Mouse (Mus musculus) thymus, adult 2 months (tissue): ENCODE results near the gene 9930021J03Rik. TPM values are rescaled to one million over a fixed set of nuclear protein-coding genes. Genes with fewer than 3 reads are reported as not detected.

Experiments
- DNase-seq: peaks from one replicate; pipeline ENCODE4 v3.0.0; 2021
- H3K27ac ChIP-seq: fragments of 200-500 bp; 2 replicates; pipeline ENCODE4 v1.5.1; 2012; ENCODE audit warnings: low read length, control low read depth; ENCODE audit not compliant: control insufficient read depth, insufficient read depth
- H3K27me3 ChIP-seq: fragments of 200-500 bp; 2 replicates; pipeline ENCODE4 v1.6.1; 2012; ENCODE audit warnings: mild to moderate bottlenecking, low read length, moderate library complexity, mixed read lengths; ENCODE audit not compliant: control insufficient read depth, insufficient read depth
- H3K36me3 ChIP-seq: fragments of 200-500 bp; 2 replicates; pipeline ENCODE4 v1.6.1; 2012; ENCODE audit warnings: mild to moderate bottlenecking, low read length, moderate library complexity; ENCODE audit not compliant: control insufficient read depth, insufficient read depth
- H3K4me1 ChIP-seq: fragments of 200-500 bp; replicated peaks from 2 replicates; pipeline ENCODE4 v1.6.1; 2012; ENCODE audit warnings: low read length; ENCODE audit not compliant: control insufficient read depth, insufficient read depth
- H3K4me3 ChIP-seq: fragments of 200-500 bp; 2 replicates; pipeline ENCODE4 v1.5.1; 2012; ENCODE audit warnings: mild to moderate bottlenecking, low read length, control low read depth, moderate library complexity; ENCODE audit not compliant: control insufficient read depth, insufficient read depth
- CTCF ChIP-seq: fragments of 200-500 bp; IDR thresholded peaks from 2 replicates; pipeline ENCODE4 v1.5.1; 2012; ENCODE audit warnings: mild to moderate bottlenecking, control low read depth, low read length, moderate library complexity, borderline replicate concordance; ENCODE audit not compliant: control insufficient read depth, poor library complexity, insufficient read depth; ENCODE audit errors: extremely low read depth
- POLR2A ChIP-seq: fragments of 200-500 bp; IDR thresholded peaks from 2 replicates; pipeline ENCODE4 v1.6.1; 2012; ENCODE audit warnings: mild to moderate bottlenecking, low read length, control low read depth, moderate library complexity; ENCODE audit not compliant: control insufficient read depth, poor library complexity, insufficient read depth; ENCODE audit errors: extremely low read depth
- WGBS: fragments of 180-500 bp; shearing (Covaris S2); methylation state at CpG from one replicate; pipeline ENCODE4 v1.1.7; 2018; 5-methylcytosine and 5-hydroxymethylcytosine counted together
- polyA plus RNA-seq: library from polyadenylated mRNA; depleted of rRNA; stranded (reverse); fragments of >200 nt; gene quantifications from 2 replicates; pipeline ENCODE4 v1.2.3, GENCODE M21; 2012

Gene 9930021J03Rik
- polyA plus RNA-seq, 1 experiment: 12.5 TPM

DNA sequence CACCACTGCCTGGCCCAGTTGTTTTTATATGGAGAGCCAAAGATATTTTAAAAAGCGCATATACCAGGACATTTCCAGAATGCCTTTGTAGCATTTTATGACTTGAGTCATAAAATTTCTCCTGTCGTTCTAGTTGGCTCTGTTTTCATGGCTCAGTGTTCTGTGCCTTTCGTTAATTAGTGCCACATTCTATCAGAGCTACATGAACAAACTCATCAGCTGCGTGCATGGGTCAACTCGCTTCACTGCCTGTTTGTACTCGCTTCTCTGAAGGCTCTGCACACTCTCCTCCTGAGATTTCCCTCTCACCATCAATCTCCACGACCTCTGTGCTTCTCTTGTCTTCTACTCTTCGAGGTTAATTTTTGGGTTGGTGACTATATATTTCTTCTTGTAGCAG, 37.2 kb upstream of the 9930021J03Rik start:
- H3K36me3 ChIP-seq: no peaks in the 10 kb centered on the region
- no peak for TF ChIP-seq CTCF
- no peak for TF ChIP-seq POLR2A
- no peaks in the 10 kb centered on the region for H3K27me3 ChIP-seq
- no peak for DNase-seq
- H3K4me1 ChIP-seq: no peaks in the 10 kb centered on the region
- WGBS: 87% methylated on average over 8 of the region's 8 CpGs
- no peak overlapping the region for H3K4me3 ChIP-seq
- H3K27ac ChIP-seq: no peak overlapping the region

DNA sequence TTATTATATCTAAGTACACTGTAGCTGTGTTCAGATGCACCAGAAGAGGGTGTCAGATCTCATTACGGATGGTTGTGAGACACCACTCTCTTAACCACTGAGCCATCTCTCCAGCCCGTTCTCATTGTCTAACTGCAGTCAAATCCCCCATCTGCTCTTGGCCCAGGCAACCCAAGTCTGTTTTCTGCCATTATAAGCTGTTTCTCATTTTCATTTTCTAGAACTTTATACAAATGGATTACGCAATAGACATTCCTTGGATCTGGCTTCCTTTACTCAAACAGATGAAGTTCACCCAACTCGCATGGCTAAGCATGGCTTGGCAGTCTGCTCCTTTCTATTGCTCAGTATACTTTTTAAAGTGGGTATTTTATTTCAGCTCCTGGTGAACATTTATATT, 34.9 kb upstream of the 9930021J03Rik start:
- H3K36me3 ChIP-seq: no peaks in the 10 kb centered on the region
- no peak overlapping the region for H3K27ac ChIP-seq
- TF ChIP-seq POLR2A (no peak), CTCF (no peak)
- H3K4me1 ChIP-seq: no peaks in the 10 kb centered on the region
- DNase-seq: no peak
- WGBS: 96% methylated on average over 4 of the region's 4 CpGs
- H3K27me3 ChIP-seq: no peaks in the 10 kb centered on the region
- H3K4me3 ChIP-seq: no peak overlapping the region

DNA sequence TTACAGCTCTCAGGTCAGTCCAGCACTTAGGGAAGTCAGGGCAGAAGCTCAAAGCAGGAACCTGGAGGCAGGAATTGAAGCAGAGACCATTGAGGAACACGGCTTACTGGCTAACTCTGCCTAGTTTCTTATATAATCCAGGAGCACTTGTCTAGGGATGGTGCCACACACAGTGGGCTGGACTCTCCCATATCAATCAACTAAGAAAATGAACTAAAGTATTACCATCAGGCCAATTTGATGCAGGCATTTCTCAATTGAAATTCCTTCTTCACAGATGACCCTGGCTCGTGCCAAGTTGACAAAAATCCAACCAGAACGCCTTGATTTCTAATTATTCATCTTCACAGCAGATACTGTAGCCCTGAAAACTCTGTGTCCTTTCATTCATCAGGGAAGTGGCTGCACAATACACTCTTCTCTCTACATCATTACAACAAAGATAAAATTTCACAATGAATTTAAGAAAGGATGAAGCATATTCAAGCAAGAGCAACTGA, 32.9 kb upstream of the 9930021J03Rik start:
- Histone ChIP-seq H3K36me3 (no peaks in the 10 kb centered on the region), H3K27me3 (no peaks in the 10 kb centered on the region), H3K4me1 (no peaks in the 10 kb centered on the region), H3K27ac (no peak overlapping the region), H3K4me3 (no peak overlapping the region)
- TF ChIP-seq POLR2A (no peak), CTCF (no peak)
- DNase-seq: no peak
- WGBS: 88% methylated on average over 3 of the region's 3 CpGs

DNA sequence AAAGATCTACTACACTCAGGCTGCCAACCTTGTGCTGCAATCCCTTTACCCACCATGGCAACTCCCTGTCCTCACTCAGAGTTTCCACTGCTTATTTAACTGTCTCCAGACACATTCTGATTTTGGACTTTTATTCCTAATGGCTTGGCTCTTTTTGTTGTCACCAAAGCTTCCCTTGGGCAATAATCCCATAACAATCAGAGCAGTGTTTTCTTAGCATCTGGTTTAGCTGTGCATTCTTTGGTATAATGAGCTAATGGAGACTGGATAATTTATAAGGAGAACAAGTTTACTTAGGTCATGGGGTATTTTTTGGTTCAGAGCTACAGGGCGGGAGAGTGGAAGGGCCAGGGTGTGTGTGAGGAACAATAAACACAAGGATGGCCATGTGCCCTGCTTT, 32.4 kb upstream of the 9930021J03Rik start:
- Histone ChIP-seq H3K4me1 (no peaks in the 10 kb centered on the region), H3K36me3 (no peaks in the 10 kb centered on the region), H3K4me3 (no peak overlapping the region), H3K27ac (no peak overlapping the region), H3K27me3 (no peaks in the 10 kb centered on the region)
- 97% methylated on average over 1 of the region's 1 CpGs for WGBS
- DNase-seq: no peak
- TF ChIP-seq CTCF (no peak), POLR2A (no peak)

DNA sequence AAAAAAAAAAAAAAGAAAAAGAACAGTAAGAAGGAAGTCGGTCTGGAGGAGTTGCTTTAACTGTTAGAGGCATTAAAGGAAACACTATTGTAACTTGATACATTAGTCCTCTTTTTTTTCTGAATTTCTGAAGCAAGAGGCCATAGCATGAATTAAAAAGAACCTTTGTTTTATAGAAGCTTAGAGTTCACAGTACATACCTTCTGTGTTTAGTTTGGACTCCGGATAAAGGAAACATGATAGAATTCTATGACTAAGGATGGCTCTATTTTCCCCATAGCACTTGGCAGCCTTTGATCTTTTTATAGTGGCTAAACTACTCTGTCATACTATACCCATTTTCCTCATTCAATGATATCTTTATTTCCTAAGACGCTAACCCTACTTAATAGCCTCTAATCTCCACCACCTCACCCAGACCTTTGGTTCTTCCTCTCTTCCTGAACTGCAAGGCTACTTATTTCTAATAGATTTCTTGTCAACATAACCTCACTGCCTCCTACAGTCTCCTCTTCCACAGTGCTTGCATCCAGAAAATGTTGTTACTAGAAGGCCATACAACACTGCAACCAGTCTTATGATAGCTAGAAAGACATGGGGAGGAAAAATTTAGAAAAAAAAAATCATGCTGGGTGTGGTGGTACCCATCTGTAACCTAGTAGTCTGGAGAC, 29.7 kb upstream of the 9930021J03Rik start:
- H3K27me3 ChIP-seq: no peaks in the 10 kb centered on the region
- H3K4me1 ChIP-seq: no peaks in the 10 kb centered on the region
- WGBS: 65% methylated on average over 3 of the region's 3 CpGs
- no peak for DNase-seq
- H3K4me3 ChIP-seq: no peak overlapping the region
- no peak for TF ChIP-seq POLR2A
- TF ChIP-seq CTCF: no peak
- no peaks in the 10 kb centered on the region for H3K36me3 ChIP-seq
- no peak overlapping the region for H3K27ac ChIP-seq

DNA sequence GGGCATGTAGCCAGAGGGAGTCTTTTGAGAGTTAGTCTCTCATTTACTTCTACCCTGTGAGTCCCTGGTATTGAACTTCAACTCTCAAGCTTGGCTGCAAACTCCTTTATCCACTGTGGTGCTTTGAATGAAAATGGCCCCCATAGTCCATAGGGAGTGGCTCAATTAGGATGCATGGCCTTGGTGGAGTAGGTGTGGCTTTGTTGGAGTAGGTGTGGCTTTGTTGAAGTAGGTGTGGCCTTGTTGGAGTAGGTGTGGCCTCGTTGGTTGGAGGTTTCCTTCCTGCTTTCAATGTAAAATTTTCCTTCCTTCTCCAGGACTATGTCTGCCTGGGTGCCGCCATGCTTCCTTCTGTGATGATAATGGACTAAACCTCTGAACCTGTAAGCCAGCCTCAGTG, 25.1 kb upstream of the 9930021J03Rik start:
- Histone ChIP-seq H3K4me3 (no peak overlapping the region), H3K27ac (no peak overlapping the region), H3K36me3 (no peaks in the 10 kb centered on the region), H3K4me1 (no peaks in the 10 kb centered on the region), H3K27me3 (no peaks in the 10 kb centered on the region)
- no peak for DNase-seq
- no peak for TF ChIP-seq POLR2A
- 92% methylated on average over 2 of the region's 2 CpGs for WGBS

DNA sequence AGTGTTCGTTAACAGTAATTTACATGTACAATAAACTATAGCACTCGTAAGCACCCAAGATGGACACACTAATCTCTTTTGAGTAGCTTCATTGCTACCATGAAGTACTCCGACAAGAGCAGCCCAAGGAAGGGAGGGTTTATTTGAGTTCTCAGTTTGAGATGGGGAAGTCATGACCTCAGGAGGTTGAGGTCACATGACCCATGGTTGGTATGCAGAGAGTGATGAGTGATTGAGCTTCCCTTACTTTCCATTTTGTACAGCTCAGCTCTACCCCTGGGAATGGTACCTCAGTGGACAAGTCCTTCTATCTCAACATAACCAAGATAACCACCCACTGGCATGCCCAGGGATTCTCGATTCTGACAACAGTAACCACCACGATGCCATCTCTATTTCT, 22.8 kb upstream of the 9930021J03Rik start:
- Histone ChIP-seq H3K36me3 (no peaks in the 10 kb centered on the region), H3K4me1 (no peaks in the 10 kb centered on the region), H3K27me3 (no peaks in the 10 kb centered on the region), H3K27ac (no peak overlapping the region), H3K4me3 (no peak overlapping the region)
- WGBS: 75% methylated on average over 5 of the region's 5 CpGs
- TF ChIP-seq CTCF (no peak), POLR2A (no peak)
- DNase-seq: no peak
